Mouse (Mus musculus): Measurements from ENCODE around the gene Ankrd60. TPM values are rescaled to one million over a fixed set of nuclear protein-coding genes. Genes with fewer than 3 reads are reported as not detected.

Ankrd60 gene
- polyA plus RNA-seq, 1 experiment from 2014 or later: not detected

DNA sequence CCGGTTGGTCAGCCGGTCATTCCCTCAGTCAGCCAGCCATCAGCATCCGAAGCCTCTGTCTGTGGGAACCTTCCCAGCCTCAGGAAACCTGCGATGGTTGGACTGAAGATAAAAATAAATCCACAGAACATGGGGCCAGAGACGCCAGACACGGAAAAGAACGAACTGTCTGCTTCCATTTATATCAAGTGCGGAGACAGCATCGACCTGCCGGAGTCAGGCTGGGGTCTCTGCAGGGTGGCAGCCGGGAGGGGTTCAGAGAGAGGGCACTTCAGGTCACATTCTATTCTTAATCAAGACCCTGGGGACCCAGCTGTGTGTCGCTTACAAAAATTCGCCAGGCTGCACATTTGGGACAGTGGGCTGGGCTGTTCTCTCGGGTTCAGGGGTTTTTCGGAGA is 38.4 kb downstream of the Ankrd60 start:
- Histone ChIP-seq H3K36me3 (no peaks in the 10 kb centered on the region), H3K4me3 (replicated peaks) (no peak overlapping the region), H3K27ac (no peak overlapping the region), H3K9ac (replicated peaks) (no peak overlapping the region), H3K9me3 (no peaks in the 10 kb centered on the region), H3K4me2 (replicated peaks) (no peak overlapping the region), H3K4me1 (replicated peaks) (0 out of 2 replicates have a peak, but pooled peaks cover 6% of the 10 kb centered on the region), H3K27me3 (no peaks in the 10 kb centered on the region)
- WGBS: 51% methylated on average over 15 of the region's 15 CpGs
- ATAC-seq: no peak

DNA sequence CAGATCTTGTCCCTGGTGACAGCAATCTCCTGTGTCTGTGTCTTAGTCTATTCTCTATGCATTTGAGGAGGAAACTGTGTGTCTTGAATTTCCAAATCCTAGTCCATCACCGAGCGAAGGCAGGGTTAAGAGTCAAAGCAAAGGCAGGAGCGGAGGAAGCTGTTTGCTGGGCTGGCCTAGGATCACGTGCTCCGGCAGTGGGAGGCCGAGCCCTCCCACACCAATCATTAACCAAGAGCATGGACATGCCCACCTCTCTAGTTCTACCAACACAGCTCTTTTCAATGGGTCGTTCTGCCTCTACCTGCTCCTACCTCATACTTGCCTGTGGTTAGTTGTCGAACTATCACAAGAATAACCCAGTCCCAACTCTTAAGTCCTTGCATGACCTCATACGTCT is 42.3 kb downstream of the Ankrd60 start:
- no peak overlapping the region for H3K4me3 ChIP-seq (replicated peaks)
- no peak overlapping the region for H3K4me2 ChIP-seq (replicated peaks)
- no peak for ATAC-seq
- 0 out of 2 replicates have a peak, but pooled peaks cover 6% of the 10 kb centered on the region for H3K4me1 ChIP-seq (replicated peaks)
- WGBS: 94% methylated on average over 9 of the region's 9 CpGs
- no peaks in the 10 kb centered on the region for H3K27me3 ChIP-seq
- H3K27ac ChIP-seq: no peak overlapping the region
- H3K36me3 ChIP-seq: no peaks in the 10 kb centered on the region
- no peaks in the 10 kb centered on the region for H3K9me3 ChIP-seq
- H3K9ac ChIP-seq (replicated peaks): no peak overlapping the region

DNA sequence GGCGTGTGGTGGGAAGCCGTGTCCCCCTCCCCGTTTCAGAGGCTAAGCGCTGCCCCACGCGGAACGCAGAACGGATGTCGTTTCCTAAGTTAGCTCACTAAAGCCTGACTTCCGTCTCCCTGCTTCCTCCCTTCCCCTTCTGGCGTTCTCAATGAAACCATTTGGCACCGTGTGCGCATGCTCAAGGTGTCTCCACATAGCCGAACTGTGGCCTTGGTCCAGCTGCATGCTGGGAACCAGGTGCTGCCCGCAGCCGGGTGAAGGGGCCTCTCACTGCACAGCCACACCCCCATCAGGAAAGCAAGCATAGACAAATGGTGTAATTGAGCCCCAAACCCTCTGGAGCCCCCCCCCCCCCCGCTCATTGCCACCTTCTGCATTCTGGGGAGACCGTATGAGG is 42.8 kb downstream of the Ankrd60 start:
- Histone ChIP-seq H3K27ac (no peak overlapping the region), H3K9ac (replicated peaks) (no peak overlapping the region), H3K4me1 (replicated peaks) (0 out of 2 replicates have a peak, but pooled peaks cover 6% of the 10 kb centered on the region), H3K27me3 (no peaks in the 10 kb centered on the region), H3K36me3 (no peaks in the 10 kb centered on the region), H3K9me3 (no peaks in the 10 kb centered on the region), H3K4me2 (replicated peaks) (no peak overlapping the region), H3K4me3 (replicated peaks) (no peak overlapping the region)
- 92% methylated on average over 18 of the region's 18 CpGs for WGBS
- no peak for ATAC-seq

DNA sequence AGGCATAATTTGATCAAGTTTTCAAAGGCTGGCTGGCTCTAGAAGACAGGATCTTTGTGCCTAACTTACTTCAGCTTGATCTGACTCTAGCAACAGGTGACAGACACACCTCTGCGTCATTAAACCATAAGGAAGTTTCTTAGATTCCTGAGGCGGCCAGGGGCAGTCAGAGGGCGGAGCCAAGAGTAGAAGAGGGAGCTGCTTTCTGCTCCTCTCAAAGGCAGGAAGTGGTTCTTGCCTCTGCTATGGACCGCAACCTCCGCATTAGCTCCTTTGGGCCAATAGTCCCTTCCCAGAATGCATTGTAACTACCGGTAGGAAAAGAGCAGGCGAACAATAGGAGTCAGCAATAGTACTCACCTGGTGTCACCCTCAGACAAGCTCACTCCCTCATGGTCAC is 43.6 kb downstream of the Ankrd60 start:
- 87% methylated on average over 7 of the region's 7 CpGs for WGBS
- no peaks in the 10 kb centered on the region for H3K27me3 ChIP-seq
- no peak overlapping the region for H3K4me2 ChIP-seq (replicated peaks)
- H3K9me3 ChIP-seq: no peaks in the 10 kb centered on the region
- no peak overlapping the region for H3K27ac ChIP-seq
- H3K4me1 ChIP-seq (replicated peaks): 0 out of 2 replicates have a peak, but pooled peaks cover 2% of the 10 kb centered on the region
- no peak overlapping the region for H3K9ac ChIP-seq (replicated peaks)
- no peak overlapping the region for H3K4me3 ChIP-seq (replicated peaks)
- no peaks in the 10 kb centered on the region for H3K36me3 ChIP-seq
- no peak for ATAC-seq

DNA sequence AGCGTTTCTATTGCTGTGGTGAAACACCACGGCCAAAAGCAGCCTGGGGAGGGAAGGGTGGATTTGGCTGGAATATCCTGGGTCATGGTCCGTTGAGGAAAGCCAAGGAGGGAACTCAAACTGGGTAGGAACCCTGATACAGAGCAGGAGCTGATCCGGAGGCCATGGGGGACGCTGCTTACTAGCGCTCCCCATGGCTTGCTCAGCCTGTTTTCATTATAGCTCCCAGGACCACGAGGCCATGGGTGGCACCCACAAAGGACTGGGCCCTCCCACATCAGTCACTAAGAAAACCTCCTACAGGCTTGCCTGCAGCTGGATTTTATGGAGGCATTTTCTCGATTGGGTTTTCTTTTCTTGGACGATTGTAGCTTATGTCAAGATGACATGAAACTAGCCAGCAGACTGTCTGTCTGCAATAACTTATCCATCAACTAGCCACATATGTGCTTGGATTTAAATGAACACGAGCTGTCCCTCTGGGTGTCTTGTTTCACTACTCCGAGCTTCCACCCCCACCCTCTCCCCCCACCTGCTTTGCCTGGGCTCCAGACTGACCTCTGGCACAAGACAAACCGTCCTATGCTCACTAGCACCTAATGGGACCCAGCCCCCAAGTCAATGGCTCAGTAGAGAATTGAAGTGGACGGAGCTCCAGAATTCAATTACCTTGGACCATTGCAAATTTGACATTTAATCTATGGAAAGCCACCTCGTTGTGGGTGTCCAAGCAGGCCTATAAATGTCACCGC is 45.3 kb downstream of the Ankrd60 start:
- Histone ChIP-seq H3K4me2 (replicated peaks) (no peak overlapping the region), H3K27me3 (no peaks in the 10 kb centered on the region), H3K4me1 (replicated peaks) (no peaks in the 10 kb centered on the region), H3K36me3 (no peaks in the 10 kb centered on the region), H3K27ac (no peak overlapping the region), H3K9ac (replicated peaks) (no peak overlapping the region), H3K4me3 (replicated peaks) (no peak overlapping the region), H3K9me3 (no peaks in the 10 kb centered on the region)
- WGBS: 75% methylated on average over 15 of the region's 15 CpGs
- no peak for ATAC-seq

DNA sequence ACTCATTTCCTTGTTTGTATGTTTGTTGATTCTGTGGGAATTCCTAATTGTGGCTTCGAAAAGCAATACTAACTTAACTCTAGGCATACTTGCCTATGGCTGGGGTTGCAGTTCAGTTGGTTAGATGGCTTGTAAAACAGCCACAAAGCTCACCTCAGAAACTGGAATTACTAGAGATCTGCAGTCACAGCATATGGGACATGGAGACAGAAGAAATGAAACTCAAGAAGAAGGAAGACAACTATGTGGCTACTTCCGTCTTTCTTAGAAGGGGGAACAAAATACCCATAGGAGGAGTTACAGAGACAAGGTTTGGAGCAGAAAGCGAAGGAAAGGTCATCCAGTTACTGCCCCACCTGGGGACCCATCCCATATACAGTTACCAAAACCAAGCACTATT is 49.7 kb downstream of the Ankrd60 start:
- ATAC-seq: no peak

DNA sequence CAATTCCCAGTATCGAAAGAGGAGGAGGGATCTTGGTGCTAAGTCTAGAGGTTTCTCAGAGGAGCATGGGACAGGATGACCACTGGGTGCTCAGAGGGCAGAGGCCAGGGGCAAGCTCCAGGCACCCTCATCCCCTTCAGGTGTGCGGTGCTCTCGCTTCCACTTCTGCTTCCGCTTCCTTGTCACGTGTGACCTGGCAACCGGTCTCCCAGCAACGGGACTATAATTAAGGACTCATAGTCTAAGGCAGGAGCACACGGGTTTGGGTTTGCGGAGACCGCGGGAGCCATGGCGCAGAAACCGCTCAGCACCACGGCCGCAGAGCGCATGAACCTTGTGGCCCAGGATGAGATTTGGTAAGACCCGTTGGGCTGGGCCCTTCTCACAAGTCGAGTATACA is 55.8 kb downstream of the Ankrd60 start, which contains the start of gene 1700021F07Rik:
1700021F07Rik (plus strand) TSS at position 211 of the 400 bp plus-strand sequence.
- H3K4me3 ChIP-seq (replicated peaks): no peak within 1 kb of the TSS
- no peaks in the 10 kb centered on the region for H3K4me1 ChIP-seq (replicated peaks)
- H3K36me3 ChIP-seq: no peaks in the 10 kb centered on the region
- H3K27me3 ChIP-seq: no peaks in the 10 kb centered on the region
- ATAC-seq: no peak
- H3K4me2 ChIP-seq (replicated peaks): no peak within 1 kb of the TSS
- H3K9me3 ChIP-seq: no peaks in the 10 kb centered on the region
- H3K9ac ChIP-seq (replicated peaks): no peak within 1 kb of the TSS
- H3K27ac ChIP-seq: no peak within 1 kb of the TSS
- WGBS: 91% methylated on average over 18 of the region's 18 CpGs

More for the DNA sequence above, 49.7 kb downstream of the Ankrd60 start:
- 82% methylated on average over 3 of the region's 3 CpGs for WGBS
- Histone ChIP-seq H3K27ac (no peak overlapping the region), H3K27me3 (no peaks in the 10 kb centered on the region), H3K4me1 (replicated peaks) (no peaks in the 10 kb centered on the region), H3K4me2 (replicated peaks) (no peak overlapping the region), H3K4me3 (replicated peaks) (no peak overlapping the region), H3K9me3 (no peaks in the 10 kb centered on the region), H3K36me3 (no peaks in the 10 kb centered on the region), H3K9ac (replicated peaks) (no peak overlapping the region)

Other genes with a start within 250 kb of the Ankrd60 start
- gene 1700021F07Rik, start 55.8 kb downstream of the Ankrd60 start, polyA plus RNA-seq (2015; fragmentation: Nextera tagmentation; extraction: Ambion mirVana): not detected in 2 replicates
- 32.8 and 33.5 TPM in 2 replicates for gene Rab22a, start 81.4 kb upstream of the Ankrd60 start, polyA plus RNA-seq (2015; fragmentation: Nextera tagmentation; extraction: Ambion mirVana)
- not detected in 2 replicates for gene 1700010B08Rik, start 141.1 kb upstream of the Ankrd60 start, polyA plus RNA-seq (2015; fragmentation: Nextera tagmentation; extraction: Ambion mirVana)
- 12.3 and 13.8 TPM in 2 replicates for gene Vapb, start 159.1 kb upstream of the Ankrd60 start, polyA plus RNA-seq (2015; fragmentation: Nextera tagmentation; extraction: Ambion mirVana)